Comparison of ENCODE assay signal across 10 mouse cellular contexts in genomic region chr3:132086461-132086860, GRCm38 (mm10). TPM values are rescaled to one million over a fixed set of nuclear protein-coding genes. Genes with fewer than 3 reads are reported as not detected.
DNase-seq lines count a peak whose midpoint lies in the region; ATAC-seq and TF ChIP-seq lines count a peak whose summit lies in the region.
"Had no signal": no experiment of that assay in that cellular context is flagged by ENCODE, and none has a peak within 500 bp of the region (broad histone marks: within the 10 kb centered on the region; RNA-seq: fewer than 3 reads in every experiment).

No protein-coding gene starts in this region.

- no peaks in the 10 kb centered on the region; the same call in 1 of the 2 replicates for H3K4me1 ChIP-seq in kidney, adult 2 months (ENCODE audit: control insufficient read depth, insufficient read depth, low read length)
- peaks cover 29% of the 10 kb centered on the region for H3K4me1 ChIP-seq in embryonic facial prominence, embryonic 13.5 days
- peaks cover 24% of the 10 kb centered on the region for H3K4me1 ChIP-seq in hindbrain, embryonic 16.5 days (ENCODE audit: control insufficient read depth, insufficient read depth, low read depth, low read length)
- H3K4me1 ChIP-seq in midbrain, postnatal 0 days (ENCODE audit: insufficient read depth, low read length), result peaks cover 6% of the 10 kb centered on the region; the same call in 1 of the 2 replicates

- DNase-seq in kidney, adult 2 months, result no peak
- DNase-seq in kidney, adult 11 months, result no peak
- DNase-seq in midbrain, postnatal 0 days (ENCODE audit: low spot score), result no peak
- no peak for DNase-seq in right cerebral cortex, postnatal 10 days (ENCODE audit: low spot score in 2 of 2)
- no peak for DNase-seq in cerebellum, postnatal 36 days
- DNase-seq in gastrocnemius, postnatal 36 days, result no peak
- DNase-seq: lung, adult 2 months had no signal

- no peaks in the 10 kb centered on the region for H3K36me3 ChIP-seq in kidney, adult 2 months (ENCODE audit: control insufficient read depth, insufficient read depth, low read length)
- H3K36me3 ChIP-seq in embryonic facial prominence, embryonic 13.5 days, result no peaks in the 10 kb centered on the region
- no peaks in the 10 kb centered on the region for H3K36me3 ChIP-seq in hindbrain, embryonic 16.5 days (ENCODE audit: control insufficient read depth, insufficient read depth, low read length)
- no peaks in the 10 kb centered on the region for H3K36me3 ChIP-seq in midbrain, postnatal 0 days (ENCODE audit: insufficient read depth, low read length)
- H3K36me3 ChIP-seq: G1E had no signal

- peak overlapping the region; percentile 93 for H3K4me2 ChIP-seq in embryonic facial prominence, embryonic 13.5 days
- peak overlapping the region; percentile 100 for H3K4me2 ChIP-seq in hindbrain, embryonic 16.5 days (ENCODE audit: low read length)
- peak overlapping the region; percentile 99 for H3K4me2 ChIP-seq in midbrain, postnatal 0 days (ENCODE audit: low read depth, low read length, poor library complexity, severe bottlenecking)

- no peak for TF ChIP-seq CTCF in kidney, adult 2 months (conservative IDR thresholded peaks at IDR 0.05; ENCODE audit: insufficient read depth, insufficient read length, low read depth, low read length)
- TF ChIP-seq CTCF in midbrain, postnatal 0 days (IDR thresholded peaks at IDR 0.05), result no peak

- no peak overlapping the region for H3K27ac ChIP-seq in kidney, adult 2 months (ENCODE audit: insufficient read depth, low read depth, low read length)
- H3K27ac ChIP-seq in embryonic facial prominence, embryonic 13.5 days, result peak overlapping the region; percentile 78
- no peak overlapping the region for H3K27ac ChIP-seq in hindbrain, embryonic 16.5 days (ENCODE audit: low read depth, low read length)
- no peak overlapping the region for H3K27ac ChIP-seq in midbrain, postnatal 0 days (ENCODE audit: low read depth, low read length)

- H3K4me3 ChIP-seq in kidney, adult 2 months (ENCODE audit: insufficient read depth, low read depth, low read length), result peak overlapping the region; percentile 62
- H3K4me3 ChIP-seq in embryonic facial prominence, embryonic 13.5 days, result peak overlapping the region; percentile 62
- H3K4me3 ChIP-seq in hindbrain, embryonic 16.5 days (ENCODE audit: low read length), result peak overlapping the region; percentile 55
- H3K4me3 ChIP-seq in midbrain, postnatal 0 days (ENCODE audit: low read depth, low read length), result peak overlapping the region; percentile 49

- no peak for ATAC-seq in embryonic facial prominence, embryonic 13.5 days (ENCODE audit: insufficient number of reproducible peaks, insufficient read depth, low FRiP score, low TSS enrichment, low read depth)
- ATAC-seq in hindbrain, embryonic 16.5 days, result no peak
- ATAC-seq in midbrain, postnatal 0 days (ENCODE audit: low FRiP score), result no peak

- H3K27me3 ChIP-seq in kidney, adult 2 months (replicated peaks; ENCODE audit: control insufficient read depth, insufficient read depth, low read length), result no peaks in the 10 kb centered on the region
- peaks cover 16% of the 10 kb centered on the region for H3K27me3 ChIP-seq in embryonic facial prominence, embryonic 13.5 days
- peaks cover 7% of the 10 kb centered on the region for H3K27me3 ChIP-seq in hindbrain, embryonic 16.5 days (replicated peaks; ENCODE audit: control insufficient read depth, insufficient read depth, low read length)
- peaks cover 18% of the 10 kb centered on the region for H3K27me3 ChIP-seq in midbrain, postnatal 0 days (ENCODE audit: insufficient read depth, low read length)

- no peaks in the 10 kb centered on the region for H3K9me3 ChIP-seq in embryonic facial prominence, embryonic 13.5 days
- no peaks in the 10 kb centered on the region for H3K9me3 ChIP-seq in hindbrain, embryonic 16.5 days (ENCODE audit: control insufficient read depth, low read length)
- no peaks in the 10 kb centered on the region for H3K9me3 ChIP-seq in midbrain, postnatal 0 days (ENCODE audit: low read length)

- WGBS in kidney, adult 2 months, result 32% methylated on average over 5 of the region's 5 CpGs
- WGBS in embryonic facial prominence, embryonic 13.5 days, result 23% methylated on average over 5 of the region's 5 CpGs
- 28% methylated on average over 5 of the region's 5 CpGs for WGBS in hindbrain, embryonic 16.5 days
- 25% methylated on average over 5 of the region's 5 CpGs for WGBS in midbrain, postnatal 0 days

- peak overlapping the region; percentile 79 for H3K9ac ChIP-seq in embryonic facial prominence, embryonic 13.5 days
- no peak overlapping the region for H3K9ac ChIP-seq in hindbrain, embryonic 16.5 days (ENCODE audit: low read depth, low read length)
- no peak overlapping the region for H3K9ac ChIP-seq in midbrain, postnatal 0 days (replicated peaks; ENCODE audit: low read length, poor library complexity, severe bottlenecking)

- intact Hi-C loops in gastrocnemius, postnatal 36 days (cut with DNase I), result no loop called here

- TF ChIP-seq POLR2A in kidney, adult 2 months (IDR thresholded peaks at IDR 0.05; ENCODE audit: low read depth, low read length), result no peak

RNA-seq across cellular contexts. Expression of gene Dkk2, which starts 1.4 kb away (rescaled TPM):
- polyA plus RNA-seq in kidney, adult 2 months (2012; rRNA removed), result 11.8 and 12.3 TPM in 2 replicates
- polyA plus RNA-seq in embryonic facial prominence, embryonic 13.5 days (2015; fragmentation: Nextera tagmentation; extraction: Ambion mirVana), result 32.7 and 40.1 TPM in 2 replicates
- 1.9 and 2.1 TPM in 2 replicates for polyA plus RNA-seq in hindbrain, embryonic 16.5 days (2015; fragmentation: Nextera tagmentation; extraction: Ambion mirVana)
- total RNA-seq in midbrain, postnatal 0 days (2014; rRNA removed), result 1.2 and 1.3 TPM in 2 replicates
- 1.3 and 1.5 TPM in 2 replicates for polyA plus RNA-seq in midbrain, postnatal 0 days (2015; fragmentation: Nextera tagmentation; extraction: Ambion mirVana)
- total RNA-seq in gastrocnemius, postnatal 36 days (2021), result 1 to 10 TPM; 2.6 to 3.1 TPM
- polyA plus RNA-seq: G1E had no signal
